In genomic region chr8:108450847-108451246, GRCm38 (mm10) we compare ENCODE assay signal across 13 mouse cellular contexts.
DNase-seq lines count a peak whose midpoint lies in the region; ATAC-seq and TF ChIP-seq lines count a peak whose summit lies in the region.
"Had no signal": no experiment of that assay in that cellular context is flagged by ENCODE, and none has a peak within 500 bp of the region (broad histone marks: within the 10 kb centered on the region; RNA-seq: fewer than 3 reads in every experiment).

No protein-coding gene starts in this region.

- H3K4me1 ChIP-seq in forebrain, embryonic 11.5 days (replicated peaks; ENCODE audit: control insufficient read depth, insufficient read depth, low read length) = peaks cover 8% of the 10 kb centered on the region; the same call in 1 of the 2 replicates
- peaks cover 16% of the 10 kb centered on the region for H3K4me1 ChIP-seq in forebrain, embryonic 16.5 days (replicated peaks; ENCODE audit: control insufficient read depth, insufficient read depth, low read length)
- no peaks in the 10 kb centered on the region for H3K4me1 ChIP-seq in kidney, postnatal 0 days (replicated peaks; ENCODE audit: insufficient read depth, low read length)
- H3K4me1 ChIP-seq in midbrain, embryonic 15.5 days = peaks cover 25% of the 10 kb centered on the region; the same call in 1 of the 2 replicates

- H3K4me2 ChIP-seq in forebrain, embryonic 11.5 days (ENCODE audit: low read depth, low read length, severe bottlenecking) = peak overlapping the region; percentile 3; the same call in 1 of the 2 replicates
- no peak overlapping the region for H3K4me2 ChIP-seq in forebrain, embryonic 16.5 days (ENCODE audit: low read length)
- 0 out of 2 replicates have a peak overlapping the region, but pooled peaks have one; percentile 14 for H3K4me2 ChIP-seq in kidney, postnatal 0 days (ENCODE audit: low read length)
- peak overlapping the region; percentile 4; the same call in 1 of the 2 replicates for H3K4me2 ChIP-seq in midbrain, embryonic 15.5 days

- no peaks in the 10 kb centered on the region for H3K36me3 ChIP-seq in forebrain, embryonic 11.5 days (ENCODE audit: control insufficient read depth, insufficient read depth, low read length)
- H3K36me3 ChIP-seq in forebrain, embryonic 16.5 days (ENCODE audit: control insufficient read depth, insufficient read depth) = no peaks in the 10 kb centered on the region
- H3K36me3 ChIP-seq in kidney, postnatal 0 days (ENCODE audit: insufficient read depth, low read length) = no peaks in the 10 kb centered on the region
- H3K36me3 ChIP-seq in midbrain, embryonic 15.5 days (replicated peaks) = no peaks in the 10 kb centered on the region
- H3K36me3 ChIP-seq: G1E had no signal

- no peak overlapping the region for H3K9ac ChIP-seq in forebrain, embryonic 11.5 days (ENCODE audit: low read length)
- H3K9ac ChIP-seq in forebrain, embryonic 16.5 days (replicated peaks; ENCODE audit: low read depth, low read length) = no peak overlapping the region
- no peak overlapping the region for H3K9ac ChIP-seq in kidney, postnatal 0 days (ENCODE audit: low read depth, low read length)
- no peak overlapping the region for H3K9ac ChIP-seq in midbrain, embryonic 15.5 days

- WGBS in forebrain, embryonic 11.5 days = 9% methylated on average over 8 of the region's 8 CpGs
- 5% methylated on average over 8 of the region's 8 CpGs for WGBS in forebrain, embryonic 16.5 days
- 37% methylated on average over 8 of the region's 8 CpGs for WGBS in kidney, postnatal 0 days
- 13% methylated on average over 8 of the region's 8 CpGs for WGBS in midbrain, embryonic 15.5 days

- TF ChIP-seq CTCF in kidney, postnatal 0 days (IDR thresholded peaks at IDR 0.05; ENCODE audit: low read depth) = no peak

- H3K27ac ChIP-seq in forebrain, embryonic 11.5 days (ENCODE audit: low read depth, low read length) = peak overlapping the region; percentile 25; the same call in 1 of the 2 replicates
- H3K27ac ChIP-seq in forebrain, embryonic 16.5 days (ENCODE audit: low read length) = no peak overlapping the region
- no peak overlapping the region for H3K27ac ChIP-seq in kidney, postnatal 0 days
- no peak overlapping the region for H3K27ac ChIP-seq in midbrain, embryonic 15.5 days
- H3K27ac ChIP-seq: macrophage had no signal

- H3K9me3 ChIP-seq in forebrain, embryonic 11.5 days (ENCODE audit: control insufficient read depth, low read length) = no peaks in the 10 kb centered on the region
- no peaks in the 10 kb centered on the region for H3K9me3 ChIP-seq in forebrain, embryonic 16.5 days (ENCODE audit: control insufficient read depth, low read length)
- no peaks in the 10 kb centered on the region for H3K9me3 ChIP-seq in kidney, postnatal 0 days (replicated peaks; ENCODE audit: low read length)
- no peaks in the 10 kb centered on the region for H3K9me3 ChIP-seq in midbrain, embryonic 15.5 days

- H3K27me3 ChIP-seq in forebrain, embryonic 11.5 days (ENCODE audit: control insufficient read depth, insufficient read depth, low read length) = peaks cover 8% of the 10 kb centered on the region
- no peaks in the 10 kb centered on the region for H3K27me3 ChIP-seq in forebrain, embryonic 16.5 days (replicated peaks; ENCODE audit: control insufficient read depth, insufficient read depth, low read length)
- no peaks in the 10 kb centered on the region for H3K27me3 ChIP-seq in kidney, postnatal 0 days (ENCODE audit: insufficient read depth, low read length)
- 0 out of 2 replicates have a peak, but pooled peaks cover 3% of the 10 kb centered on the region for H3K27me3 ChIP-seq in midbrain, embryonic 15.5 days (replicated peaks)

- ATAC-seq in forebrain, embryonic 11.5 days (replicated peaks; ENCODE audit: low FRiP score) = peak; percentile 82
- no peak for ATAC-seq in forebrain, embryonic 16.5 days
- ATAC-seq in kidney, postnatal 0 days (replicated peaks; ENCODE audit: low FRiP score, low read depth) = 0 out of 2 replicates have a peak, but pooled peaks have one; percentile 29
- ATAC-seq in midbrain, embryonic 15.5 days (replicated peaks) = peak; percentile 69; the same call in 1 of the 2 replicates
- ATAC-seq: intestine, embryonic 16.5 days had no signal

- peak; percentile 77 for DNase-seq in forebrain, embryonic 11.5 days (ENCODE audit: low spot score)
- DNase-seq in kidney, postnatal 0 days (ENCODE audit: low spot score) = no peak
- no peak for DNase-seq in kidney, adult 8-10 months
- peak; percentile 51 for DNase-seq in embryo, embryonic 9.5 days (ENCODE audit: extremely low spot score)
- no peak for DNase-seq in layer of hippocampus, adult 9-10 months (ENCODE audit: low spot score)
- no peak for DNase-seq in thymus, postnatal 0 days (ENCODE audit: low spot score)
- DNase-seq: heart, adult 18-20 months; right cerebral cortex, postnatal 25 days had no signal

- no peak overlapping the region for H3K4me3 ChIP-seq in forebrain, embryonic 11.5 days (ENCODE audit: low read depth, low read length)
- H3K4me3 ChIP-seq in forebrain, embryonic 16.5 days (replicated peaks; ENCODE audit: low read length) = no peak overlapping the region
- H3K4me3 ChIP-seq in kidney, postnatal 0 days (replicated peaks; ENCODE audit: low read depth, low read length) = no peak overlapping the region
- H3K4me3 ChIP-seq in midbrain, embryonic 15.5 days = no peak overlapping the region

Comparison
In these comparisons a context has a peak if more than half of its experiments do, and no peak if none do; other contexts are left out.
1. DNase-seq: peak in forebrain, embryonic 11.5 days (single experiment) and embryo, embryonic 9.5 days (single experiment); none in kidney, postnatal 0 days (single experiment), kidney, adult 8-10 months (0 of 2), layer of hippocampus, adult 9-10 months (single experiment) and thymus, postnatal 0 days (single experiment).